13 mouse cellular contexts compared by ENCODE assay signal in the genomic region with DNA sequence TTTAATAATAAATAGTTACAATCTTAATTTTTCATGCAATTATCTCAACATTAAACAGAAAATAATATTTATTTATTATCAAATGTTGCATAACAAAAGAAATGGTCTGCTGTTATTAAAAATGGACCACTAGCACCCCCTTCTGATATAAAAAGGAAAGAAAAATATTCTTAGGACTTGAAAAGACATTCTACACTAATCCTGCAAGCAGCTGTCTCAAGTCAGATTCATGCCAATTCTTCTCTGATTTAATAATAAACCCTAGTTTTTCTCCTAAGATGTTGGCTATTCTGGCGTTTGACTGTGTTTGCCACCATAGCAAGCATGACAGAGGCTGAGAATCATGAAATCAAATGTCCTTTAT.
DNase-seq lines count a peak whose midpoint lies in the region; ATAC-seq and TF ChIP-seq lines count a peak whose summit lies in the region.
"Had no signal": no experiment of that assay in that cellular context is flagged by ENCODE, and none has a peak within 500 bp of the region (broad histone marks: within the 10 kb centered on the region; RNA-seq: fewer than 3 reads in every experiment).

No protein-coding gene starts in this region.

- WGBS in lung, embryonic 14.5 days: 20% methylated on average over 1 of the region's 1 CpGs
- 24% methylated on average over 1 of the region's 1 CpGs for WGBS in embryonic facial prominence, embryonic 14.5 days
- 32% methylated on average over 1 of the region's 1 CpGs for WGBS in liver, embryonic 11.5 days

- H3K9me3 ChIP-seq in lung, embryonic 14.5 days (ENCODE audit: low read depth, low read length): no peaks in the 10 kb centered on the region
- H3K9me3 ChIP-seq in embryonic facial prominence, embryonic 14.5 days (ENCODE audit: control insufficient read depth, low read length): no peaks in the 10 kb centered on the region
- no peaks in the 10 kb centered on the region for H3K9me3 ChIP-seq in liver, embryonic 11.5 days (ENCODE audit: control insufficient read depth, low read length)
- H3K9me3 ChIP-seq: liver, embryonic 12.5 days; megakaryocyte, embryonic 14.5 days; stomach, embryonic 15.5 days had no signal

- no peaks in the 10 kb centered on the region for H3K27me3 ChIP-seq in lung, embryonic 14.5 days (ENCODE audit: insufficient read depth, low read length)
- no peaks in the 10 kb centered on the region for H3K27me3 ChIP-seq in embryonic facial prominence, embryonic 14.5 days (replicated peaks; ENCODE audit: control insufficient read depth, insufficient read depth, low read length)
- no peaks in the 10 kb centered on the region for H3K27me3 ChIP-seq in liver, embryonic 11.5 days (replicated peaks; ENCODE audit: control insufficient read depth, insufficient read depth, low read length)
- H3K27me3 ChIP-seq: liver, embryonic 12.5 days; megakaryocyte, embryonic 14.5 days; stomach, embryonic 15.5 days had no signal

- H3K4me1 ChIP-seq in lung, embryonic 14.5 days (ENCODE audit: insufficient read depth): no peaks in the 10 kb centered on the region
- no peaks in the 10 kb centered on the region for H3K4me1 ChIP-seq in embryonic facial prominence, embryonic 14.5 days (ENCODE audit: control insufficient read depth, insufficient read depth, low read length)
- H3K4me1 ChIP-seq in liver, embryonic 11.5 days (replicated peaks; ENCODE audit: control insufficient read depth, insufficient read depth, low read length): no peaks in the 10 kb centered on the region
- H3K4me1 ChIP-seq: liver, embryonic 12.5 days; megakaryocyte, embryonic 14.5 days; stomach, embryonic 15.5 days had no signal

- H3K9ac ChIP-seq in lung, embryonic 14.5 days: no peak overlapping the region
- no peak overlapping the region for H3K9ac ChIP-seq in embryonic facial prominence, embryonic 14.5 days (ENCODE audit: low read depth, low read length)
- H3K9ac ChIP-seq in liver, embryonic 11.5 days (ENCODE audit: low read depth, low read length): no peak overlapping the region
- H3K9ac ChIP-seq: liver, embryonic 12.5 days; stomach, embryonic 15.5 days had no signal

- TF ChIP-seq CTCF in gastrocnemius, adult 2 months (IDR thresholded peaks at IDR 0.05): peak; percentile 36; the same call in 1 of the 2 replicates
- peak; percentile 43 for TF ChIP-seq CTCF in lung, embryonic 14.5 days (IDR thresholded peaks at IDR 0.05; ENCODE audit: low read depth)

- intact Hi-C loops in gastrocnemius, adult 2 months (cut with DNase I): no loop called here

- ATAC-seq in lung, embryonic 14.5 days (ENCODE audit: insufficient read depth): no peak
- ATAC-seq in embryonic facial prominence, embryonic 14.5 days (ENCODE audit: low read depth): no peak
- ATAC-seq in liver, embryonic 11.5 days (replicated peaks; ENCODE audit: low FRiP score): no peak
- ATAC-seq: liver, embryonic 12.5 days had no signal

- no peak overlapping the region for H3K4me3 ChIP-seq in gastrocnemius, adult 2 months
- no peak overlapping the region for H3K4me3 ChIP-seq in lung, embryonic 14.5 days (ENCODE audit: low read depth, low read length)
- H3K4me3 ChIP-seq in embryonic facial prominence, embryonic 14.5 days (ENCODE audit: low read depth, low read length): no peak overlapping the region
- H3K4me3 ChIP-seq in liver, embryonic 11.5 days (ENCODE audit: low read depth, low read length): no peak overlapping the region
- H3K4me3 ChIP-seq: liver, embryonic 12.5 days; megakaryocyte, embryonic 14.5 days; stomach, embryonic 15.5 days had no signal

- DNase-seq in gastrocnemius, adult 2 months: no peak
- DNase-seq in gastrocnemius, adult 8-10 months (ENCODE audit: low spot score in 2 of 2): no peak
- peak; percentile 77 for DNase-seq in lung, embryonic 14.5 days
- DNase-seq in lung, postnatal 25 days (ENCODE audit: low spot score): no peak
- DNase-seq in embryonic facial prominence, embryonic 14.5 days (ENCODE audit: low spot score): peak; percentile 43
- peak; percentile 3 for DNase-seq in retina, postnatal 7 days (ENCODE audit: low read depth, low spot score)
- DNase-seq in ovary, postnatal 14 days (ENCODE audit: low spot score): no peak
- no peak for DNase-seq in liver, embryonic 11.5 days (ENCODE audit: low spot score)
- DNase-seq: cerebellum, adult 11 months; heart, adult 11 months had no signal

- H3K36me3 ChIP-seq in lung, embryonic 14.5 days (ENCODE audit: insufficient read depth): no peaks in the 10 kb centered on the region
- H3K36me3 ChIP-seq in embryonic facial prominence, embryonic 14.5 days (ENCODE audit: control insufficient read depth, insufficient read depth, low read length): no peaks in the 10 kb centered on the region
- no peaks in the 10 kb centered on the region for H3K36me3 ChIP-seq in liver, embryonic 11.5 days (ENCODE audit: control insufficient read depth, insufficient read depth, low read length)
- H3K36me3 ChIP-seq: liver, embryonic 12.5 days; stomach, embryonic 15.5 days had no signal

- no peak overlapping the region for H3K27ac ChIP-seq in gastrocnemius, adult 2 months
- H3K27ac ChIP-seq in lung, embryonic 14.5 days (ENCODE audit: low read depth): no peak overlapping the region
- no peak overlapping the region for H3K27ac ChIP-seq in embryonic facial prominence, embryonic 14.5 days (replicated peaks; ENCODE audit: low read depth, low read length)
- no peak overlapping the region for H3K27ac ChIP-seq in liver, embryonic 11.5 days (ENCODE audit: low read depth, low read length)
- H3K27ac ChIP-seq: liver, embryonic 12.5 days; stomach, embryonic 15.5 days had no signal

- H3K4me2 ChIP-seq in lung, embryonic 14.5 days: no peak overlapping the region
- no peak overlapping the region for H3K4me2 ChIP-seq in embryonic facial prominence, embryonic 14.5 days (ENCODE audit: low read depth, low read length)
- H3K4me2 ChIP-seq in liver, embryonic 11.5 days: no peak overlapping the region
- H3K4me2 ChIP-seq: liver, embryonic 12.5 days; stomach, embryonic 15.5 days had no signal

Comparison
In these comparisons a context has a peak if more than half of its experiments do, and no peak if none do; other contexts are left out.
1. DNase-seq: peak in lung, embryonic 14.5 days (single experiment), embryonic facial prominence, embryonic 14.5 days (single experiment) and retina, postnatal 7 days (single experiment); none in gastrocnemius, adult 2 months (single experiment), gastrocnemius, adult 8-10 months (0 of 2), lung, postnatal 25 days (single experiment), ovary, postnatal 14 days (single experiment) and liver, embryonic 11.5 days (single experiment).